Mouse (Mus musculus) ES-Bruce4 (cell line): ENCODE measurements around the gene Acsl5. TPM values are rescaled to one million over a fixed set of nuclear protein-coding genes. Genes with fewer than 3 reads are reported as not detected.

Experiments used
- H3K27ac ChIP-seq: 2 replicates; pipeline ENCODE4 v1.5.1; 2012; ENCODE audit warnings: low read length, inconsistent platforms; ENCODE audit not compliant: insufficient read depth
- H3K27me3 ChIP-seq: 2 replicates; pipeline ENCODE4 v1.6.1; 2012; ENCODE audit warnings: mild to moderate bottlenecking, low read length, inconsistent platforms; ENCODE audit not compliant: control insufficient read depth, poor library complexity, insufficient read depth, severe bottlenecking
- H3K36me3 ChIP-seq: 2 replicates; pipeline ENCODE4 v1.6.1; 2012; ENCODE audit warnings: inconsistent platforms, mild to moderate bottlenecking, low read length, moderate library complexity; ENCODE audit not compliant: control insufficient read depth, poor library complexity, insufficient read depth, severe bottlenecking
- H3K4me1 ChIP-seq: one replicate; pipeline ENCODE4 v1.8.1; 2011; ENCODE audit warnings: low read length; ENCODE audit not compliant: control insufficient read depth, insufficient read depth
- H3K4me3 ChIP-seq: 2 replicates; pipeline ENCODE4 v1.5.1; 2011; ENCODE audit warnings: low read depth, mild to moderate bottlenecking, low read length
- H3K9ac ChIP-seq: 2 replicates; pipeline ENCODE4 v1.6.1; 2012; ENCODE audit warnings: low read depth, mild to moderate bottlenecking, inconsistent platforms; ENCODE audit not compliant: poor library complexity, severe bottlenecking
- H3K9me3 ChIP-seq: replicated peaks from 2 replicates; pipeline ENCODE4 v1.6.1; 2012; ENCODE audit warnings: mild to moderate bottlenecking, low read length, inconsistent platforms; ENCODE audit not compliant: control insufficient read depth, poor library complexity, insufficient read depth, severe bottlenecking
- CTCF ChIP-seq: IDR thresholded peaks from one replicate; pipeline ENCODE4 v1.8.1; 2011; ENCODE audit warnings: low read depth, low read length
- EP300 ChIP-seq: IDR thresholded peaks from 2 replicates; pipeline ENCODE4 v1.6.1; 2011; ENCODE audit warnings: low read depth, low read length; ENCODE audit not compliant: insufficient read depth
- POLR2A ChIP-seq: IDR thresholded peaks from one replicate; pipeline ENCODE4 v1.8.1; 2011; ENCODE audit warnings: low read length; ENCODE audit not compliant: insufficient read depth
- polyA plus RNA-seq: library from polyadenylated mRNA; stranded (reverse); fragments of >200 nt; gene quantifications from 2 replicates; pipeline ENCODE4 v1.2.4, GENCODE M21; 2011; ENCODE audit warnings: low read depth; ENCODE audit not compliant: missing spikeins, insufficient read depth, insufficient read length

The Acsl5 gene
- polyA plus RNA-seq, 1 experiment: 22.0 TPM

DNA sequence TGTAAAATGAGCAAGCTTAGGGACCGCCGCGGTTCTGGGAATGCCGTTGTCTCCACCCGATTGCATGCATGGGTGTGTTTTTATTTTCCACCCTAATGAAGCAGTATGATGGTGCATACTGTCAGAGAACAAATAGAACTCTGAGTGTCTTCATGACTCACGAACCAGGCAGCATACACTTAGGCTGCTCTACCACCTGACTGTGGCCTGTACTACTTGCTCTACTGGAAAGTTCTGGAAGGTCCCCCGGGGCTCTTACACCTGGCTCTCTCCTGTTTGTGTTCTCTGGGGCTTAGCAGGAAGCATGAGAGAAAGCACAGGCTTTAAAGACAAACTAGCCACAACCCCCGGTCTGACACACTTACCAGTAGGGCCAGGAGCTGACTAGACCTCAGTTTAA lies 32.4 kb upstream of the Acsl5 start:
- Histone ChIP-seq H3K4me1 (peaks cover 3% of the 10 kb centered on the region), H3K4me3 (no peak overlapping the region), H3K9me3 (no peaks in the 10 kb centered on the region), H3K27me3 (no peaks in the 10 kb centered on the region), H3K9ac (no peak overlapping the region), H3K36me3 (no peaks in the 10 kb centered on the region), H3K27ac (no peak overlapping the region)
- TF ChIP-seq EP300 (no peak), CTCF (no peak), POLR2A (no peak)

DNA sequence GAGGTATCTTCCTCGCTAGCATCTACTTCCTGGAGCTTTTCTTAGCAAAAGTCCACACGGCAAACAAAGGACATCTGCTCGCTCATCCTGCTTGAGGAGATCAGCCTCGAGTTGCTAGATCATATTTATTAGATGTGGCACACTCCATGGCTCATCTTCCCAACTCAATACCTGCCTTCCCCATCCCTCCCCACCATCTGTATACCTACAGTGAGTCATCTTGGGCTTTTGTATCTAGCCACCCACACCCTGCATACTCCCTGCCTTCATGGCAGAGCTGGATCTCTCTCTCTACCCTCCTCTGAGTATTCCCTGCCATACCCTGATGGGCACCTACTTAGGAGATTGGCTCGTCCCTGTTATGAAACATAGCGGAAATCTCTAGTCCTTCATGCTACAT lies 30.5 kb upstream of the Acsl5 start:
- H3K27me3 ChIP-seq: no peaks in the 10 kb centered on the region
- H3K4me3 ChIP-seq: no peak overlapping the region
- no peak overlapping the region for H3K9ac ChIP-seq
- no peaks in the 10 kb centered on the region for H3K36me3 ChIP-seq
- no peak overlapping the region for H3K27ac ChIP-seq
- H3K4me1 ChIP-seq: peaks cover 3% of the 10 kb centered on the region
- TF ChIP-seq CTCF: no peak
- no peak for TF ChIP-seq POLR2A
- no peak for TF ChIP-seq EP300
- H3K9me3 ChIP-seq: no peaks in the 10 kb centered on the region

- Histone ChIP-seq H3K9me3 (no peaks in the 10 kb centered on the region), H3K9ac (no peak overlapping the region), H3K4me3 (no peak overlapping the region), H3K36me3 (no peaks in the 10 kb centered on the region), H3K27me3 (no peaks in the 10 kb centered on the region), H3K4me1 (peaks cover 3% of the 10 kb centered on the region), H3K27ac (no peak overlapping the region)
- TF ChIP-seq CTCF: no peak
- TF ChIP-seq POLR2A: no peak
These were observed 29.5 kb upstream of the Acsl5 start for GRCm38 (mm10) chr19:55222268-55222667.

GRCm38 (mm10) chr19:55226621-55227020 lies 25.1 kb upstream of the Acsl5 start:
- TF ChIP-seq EP300: no peak
- no peak for TF ChIP-seq POLR2A
- no peak for TF ChIP-seq CTCF
- no peak overlapping the region for H3K27ac ChIP-seq
- H3K36me3 ChIP-seq: no peaks in the 10 kb centered on the region
- H3K27me3 ChIP-seq: no peaks in the 10 kb centered on the region
- H3K9ac ChIP-seq: no peak overlapping the region
- no peaks in the 10 kb centered on the region for H3K9me3 ChIP-seq
- H3K4me1 ChIP-seq: no peaks in the 10 kb centered on the region
- no peak overlapping the region for H3K4me3 ChIP-seq

DNA sequence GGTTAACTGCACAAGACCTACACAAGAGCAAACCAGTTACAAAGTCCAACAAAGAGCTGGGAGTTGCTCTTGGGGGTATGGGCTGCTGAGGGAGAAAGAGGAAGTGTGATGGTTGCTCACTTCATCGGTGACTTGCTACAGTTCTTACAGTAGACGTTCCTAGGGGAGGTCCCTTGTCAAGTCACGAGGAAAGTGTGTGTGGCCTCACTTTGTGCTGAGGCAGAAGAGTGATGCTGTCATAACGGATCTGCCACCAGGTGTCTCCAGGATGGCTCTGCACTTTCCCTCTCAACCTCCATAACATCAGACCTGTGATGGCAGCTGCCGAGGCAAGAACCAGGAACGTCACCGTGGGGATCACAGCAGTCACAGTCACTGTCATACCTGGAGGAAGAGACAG lies 24.6 kb upstream of the Acsl5 start:
- TF ChIP-seq CTCF (no peak), POLR2A (no peak), EP300 (no peak)
- Histone ChIP-seq H3K9ac (no peak overlapping the region), H3K36me3 (no peaks in the 10 kb centered on the region), H3K4me3 (no peak overlapping the region), H3K27me3 (no peaks in the 10 kb centered on the region), H3K9me3 (no peaks in the 10 kb centered on the region), H3K27ac (no peak overlapping the region), H3K4me1 (no peaks in the 10 kb centered on the region)

- Histone ChIP-seq H3K36me3 (no peaks in the 10 kb centered on the region), H3K27ac (no peak overlapping the region), H3K4me3 (no peak overlapping the region), H3K9me3 (no peaks in the 10 kb centered on the region), H3K9ac (no peak overlapping the region), H3K4me1 (no peaks in the 10 kb centered on the region), H3K27me3 (no peaks in the 10 kb centered on the region)
- TF ChIP-seq POLR2A (no peak), CTCF (no peak), EP300 (no peak)
These were observed 20.7 kb upstream of the Acsl5 start for GRCm38 (mm10) chr19:55231081-55231480.
